Mouse (Mus musculus) right cerebral cortex, adult 18-20 months (tissue): ENCODE data around the gene Zfp131.

Source experiments
- DNase-seq: peaks from one replicate; pipeline ENCODE4 v3.0.0; 2022; ENCODE audit warnings: mixed read lengths

Gene Zfp131

DNA sequence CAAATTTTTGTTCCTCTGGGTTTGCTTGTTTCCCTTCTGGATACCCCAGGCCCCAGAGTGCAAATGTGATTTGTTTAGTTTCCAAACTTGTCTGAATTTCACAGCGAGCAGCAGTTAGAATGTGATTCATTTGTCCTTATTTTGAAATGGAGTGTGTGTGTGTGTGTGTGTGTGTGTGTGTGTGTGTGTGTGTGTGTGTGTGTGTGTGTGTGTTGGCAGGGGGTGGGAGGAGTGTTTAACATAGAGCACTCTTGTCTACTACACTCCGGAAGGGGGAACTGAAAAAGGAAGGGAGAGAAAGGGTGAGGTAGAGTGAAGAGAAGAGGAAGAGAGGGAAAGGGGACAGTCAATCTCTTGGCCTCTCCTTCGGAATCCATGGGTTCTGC is 36.1 kb downstream of the Zfp131 start:
- peak; percentile 40 for DNase-seq

DNA sequence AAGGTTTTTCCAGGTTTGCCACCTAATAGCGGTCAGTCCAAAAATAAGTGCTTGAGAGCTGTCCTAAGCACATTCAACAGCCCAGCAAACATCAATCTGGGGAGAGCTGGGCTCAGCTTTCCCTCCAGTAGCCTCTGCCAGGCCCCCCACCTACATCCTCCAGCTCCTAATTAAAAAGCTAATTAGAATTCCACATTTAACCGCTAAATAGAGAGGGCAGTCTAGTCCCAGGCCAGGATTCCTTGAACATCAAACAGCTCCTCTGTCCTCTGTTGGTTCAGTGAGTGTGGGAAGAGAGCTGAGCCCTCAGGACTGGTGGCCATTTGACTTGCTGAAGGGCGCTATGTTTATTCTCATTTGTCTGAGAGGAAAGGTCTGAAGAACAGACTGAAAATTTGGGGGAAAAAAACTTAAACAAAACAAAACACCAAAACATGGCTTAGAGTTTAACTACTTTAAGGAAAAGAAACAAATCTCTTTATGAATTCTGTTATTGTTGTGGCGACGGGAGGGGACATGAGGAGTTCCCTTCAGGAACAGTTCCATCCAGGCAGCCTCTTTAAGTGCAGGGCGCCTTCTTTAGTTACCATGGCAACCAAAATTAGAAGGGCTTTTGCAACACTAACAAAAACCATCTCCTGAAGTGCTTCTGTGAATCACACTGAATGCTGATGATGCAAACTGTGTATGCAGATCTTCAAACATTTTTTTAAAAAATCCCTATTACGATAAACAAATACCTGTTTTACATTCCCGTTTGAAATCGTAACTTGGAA is 36.6 kb downstream of the Zfp131 start:
- DNase-seq = peak; percentile 46

DNA sequence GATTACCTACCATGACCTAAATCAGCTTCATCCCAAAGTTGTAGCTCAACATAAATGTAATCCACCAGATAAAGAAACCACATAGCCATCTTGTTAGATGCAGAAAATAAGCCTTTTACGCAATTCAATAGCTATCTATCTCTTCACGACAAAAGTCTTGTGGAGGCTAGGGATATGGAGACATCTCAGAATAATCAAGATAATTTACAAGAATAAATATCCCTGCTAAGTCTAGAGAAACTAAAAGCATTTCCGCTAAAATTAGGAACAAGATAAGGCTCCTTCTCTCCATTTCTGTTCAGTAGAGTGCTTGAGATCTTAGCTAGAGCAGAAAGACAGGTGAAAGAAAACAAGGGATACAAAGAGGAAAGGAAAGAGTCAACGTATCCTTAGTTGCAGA is 43.8 kb downstream of the Zfp131 start:
- no peak for DNase-seq

DNA sequence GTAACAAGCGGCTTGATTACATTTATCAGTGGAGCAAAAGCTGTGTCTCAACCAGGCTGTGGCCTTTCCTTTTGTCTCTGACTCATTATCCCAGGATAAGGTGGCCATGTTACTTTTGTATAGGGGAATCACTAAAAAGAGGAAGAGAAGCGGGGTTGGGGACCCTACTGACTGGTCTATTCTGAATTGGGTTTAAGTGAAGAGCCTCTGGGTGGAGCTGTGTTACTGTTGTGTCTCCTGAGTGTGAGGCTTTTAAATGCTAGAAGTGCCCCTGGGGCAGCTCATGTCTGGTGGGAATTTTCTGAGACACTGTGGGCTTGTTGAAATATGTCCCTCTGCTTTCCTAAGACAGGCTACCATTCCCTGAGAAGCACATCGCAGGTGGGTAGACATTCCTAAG is 47.2 kb downstream of the Zfp131 start:
- no peak for DNase-seq

DNA sequence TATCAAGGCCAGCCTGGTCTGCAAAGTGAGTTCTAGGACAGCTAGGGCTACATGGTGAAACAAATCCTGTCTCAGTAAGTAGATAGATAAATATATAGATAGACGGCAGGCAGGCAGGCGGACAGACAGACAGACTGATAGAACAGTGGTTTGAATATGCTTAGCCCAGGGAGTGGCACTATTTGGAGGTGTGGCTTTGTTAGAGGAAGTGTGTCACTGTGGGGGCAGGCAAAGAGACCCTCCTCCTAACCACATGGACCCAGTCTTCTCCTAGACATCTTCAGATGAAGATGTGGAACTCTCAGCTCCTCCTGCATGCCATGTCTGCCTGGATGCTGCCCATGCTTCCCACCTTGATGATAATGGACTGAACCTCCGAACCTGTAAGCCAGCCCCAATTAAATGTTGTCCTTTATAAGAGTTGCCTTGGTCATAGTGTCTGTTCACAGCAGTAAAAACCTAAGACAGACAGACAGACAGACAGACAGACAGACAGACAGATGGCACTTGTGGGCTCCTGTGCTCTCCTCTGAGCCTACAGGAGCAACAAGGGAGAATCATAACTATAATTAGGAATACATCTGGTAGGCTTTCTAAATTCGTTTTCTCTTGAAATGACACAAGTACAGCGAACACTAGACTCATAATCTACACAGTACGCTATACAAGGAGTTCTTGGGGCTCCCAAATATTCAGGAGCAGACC is 47.8 kb downstream of the Zfp131 start:
- no peak for DNase-seq

DNA sequence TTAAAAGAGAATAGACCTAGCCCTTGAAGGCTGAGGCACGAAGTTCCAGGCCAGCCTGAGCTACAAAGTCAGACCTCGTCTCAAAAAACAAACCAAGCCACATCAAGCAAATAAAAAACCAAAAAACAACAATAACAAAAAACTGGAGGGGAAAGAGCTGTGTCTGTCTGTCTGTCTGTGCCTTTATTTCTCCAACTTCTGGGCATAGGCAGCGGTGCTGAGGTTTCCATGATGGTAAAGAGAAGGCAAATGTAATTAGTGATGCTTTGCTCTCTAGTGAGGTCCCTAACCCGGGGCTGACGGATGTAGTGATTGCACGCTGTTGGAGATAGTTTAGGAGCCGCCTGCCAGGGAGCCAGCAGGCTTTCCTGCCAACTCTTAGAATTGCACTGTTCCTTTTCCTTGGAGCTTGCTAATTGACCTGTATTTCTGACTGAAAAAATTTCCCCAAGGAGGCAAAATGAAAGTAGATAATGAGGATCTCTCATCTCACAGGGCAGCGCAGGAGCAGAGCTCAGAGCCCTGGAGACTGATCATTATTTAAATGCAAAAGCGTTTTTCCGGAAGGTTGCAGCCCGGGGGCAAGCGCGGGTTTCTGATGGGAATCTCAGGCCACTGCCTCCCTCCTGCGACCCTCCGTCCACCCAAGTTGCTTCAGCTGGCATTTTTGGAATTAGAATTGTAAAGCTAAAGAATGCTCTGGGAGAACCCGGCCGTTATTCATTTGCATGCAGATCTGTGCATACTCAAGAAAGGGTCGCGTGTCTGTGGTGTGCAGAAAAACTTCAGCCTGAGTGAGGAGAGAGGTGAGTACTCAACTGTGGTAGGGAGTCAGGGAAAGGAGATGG is 49.1 kb downstream of the Zfp131 start:
- DNase-seq = peak; percentile 19

- no peak for DNase-seq
These were observed 59.2 kb downstream of the Zfp131 start for GRCm38 (mm10) chr13:119731448-119731847.

DNA sequence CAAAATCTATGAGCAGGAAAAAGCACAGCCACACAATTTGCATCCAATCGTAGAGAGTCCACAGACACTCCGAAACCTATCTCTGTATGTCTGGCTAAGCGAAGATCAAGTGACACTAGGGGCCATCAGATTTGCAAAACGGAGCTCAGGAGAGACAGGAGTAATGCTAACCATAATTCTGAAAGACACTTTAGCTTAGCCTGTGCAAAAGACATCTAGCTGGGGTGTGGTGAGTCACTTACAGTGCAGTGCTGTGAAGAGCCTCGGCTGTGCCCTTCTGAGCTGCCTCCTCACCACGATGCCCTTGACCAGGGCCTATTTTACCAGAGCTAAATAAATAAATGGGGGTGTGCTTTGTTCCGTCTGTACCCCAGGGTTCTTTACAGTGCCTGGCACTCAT is 61.3 kb downstream of the Zfp131 start:
- no peak for DNase-seq

DNA sequence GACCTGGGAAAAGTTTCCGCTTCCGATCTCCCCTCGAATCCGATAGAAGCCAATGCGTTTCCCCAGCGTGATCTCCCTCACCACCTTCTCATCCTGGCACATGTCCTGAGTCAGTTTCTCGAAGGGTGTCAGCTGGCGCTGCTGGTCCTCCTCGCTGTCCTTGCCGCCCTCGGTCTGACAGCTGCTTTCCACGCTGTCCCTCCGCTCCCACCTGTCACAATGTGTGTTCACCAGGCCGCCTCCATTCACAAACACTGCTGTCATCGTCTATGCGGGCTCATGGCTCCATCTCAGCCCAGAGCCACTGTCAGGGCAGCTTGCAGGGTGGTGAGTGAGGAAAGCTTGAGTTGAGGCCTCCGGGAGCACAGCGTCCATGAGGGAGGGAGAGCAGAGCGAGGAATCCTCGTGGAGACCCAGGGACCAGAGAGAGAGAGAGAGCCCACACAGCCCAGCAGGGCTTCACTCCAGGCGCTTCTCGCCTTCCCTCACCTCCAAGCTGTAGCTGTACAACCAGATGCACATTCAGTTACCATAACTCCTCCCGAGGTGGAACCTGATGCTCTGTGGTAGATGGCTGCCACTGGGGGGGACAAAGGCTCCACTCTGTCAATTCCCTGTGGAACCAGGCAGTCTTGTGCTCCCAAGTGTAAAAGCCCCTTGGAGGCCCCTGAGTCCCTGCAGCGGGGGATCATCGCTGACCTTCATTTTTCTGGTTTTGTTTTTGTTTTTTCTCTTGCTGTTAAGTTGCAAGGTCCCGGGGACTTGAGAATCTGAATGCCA is 62.9 kb downstream of the Zfp131 start:
- DNase-seq = peak; percentile 71

- DNase-seq = no peak
These were observed 66.1 kb downstream of the Zfp131 start for GRCm38 (mm10) chr13:119724541-119724940.

DNA sequence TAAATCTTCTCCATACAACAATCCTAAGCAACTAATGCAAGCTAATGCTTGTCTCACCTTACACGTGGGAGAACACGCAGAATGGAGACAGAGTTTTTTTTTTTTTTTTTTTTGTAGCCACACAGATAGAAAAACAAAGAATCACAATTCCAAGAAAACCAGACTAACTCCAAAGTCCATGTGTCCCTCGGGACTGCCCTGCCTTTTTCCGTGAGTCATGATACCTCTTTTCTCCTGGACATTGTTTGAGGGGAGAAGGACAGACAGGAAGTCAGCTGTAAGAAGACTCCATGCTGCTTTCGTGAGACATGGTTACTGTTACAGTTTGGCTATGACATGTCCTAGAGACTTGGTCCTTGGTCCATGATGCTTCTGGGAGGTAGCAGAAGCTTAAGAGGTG is 67.3 kb downstream of the Zfp131 start:
- DNase-seq = no peak

DNA sequence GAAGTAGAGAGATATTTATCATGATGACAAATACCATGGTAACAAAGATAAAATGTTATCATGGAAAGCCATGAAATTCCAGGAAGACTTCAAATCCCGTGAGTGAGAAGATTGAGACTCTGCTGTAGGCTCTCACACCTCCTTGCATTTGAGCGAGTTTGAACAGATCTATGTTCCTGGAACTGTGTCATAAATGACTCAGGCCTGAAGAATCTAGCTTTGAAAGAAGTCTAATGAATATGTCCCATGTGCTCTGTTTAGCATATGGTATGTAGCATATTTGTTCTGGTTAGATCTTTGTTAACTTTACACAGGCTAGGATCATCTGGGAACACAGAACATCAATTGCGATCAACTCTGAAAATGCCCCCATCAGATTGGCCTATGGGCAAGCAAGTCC is 68.2 kb downstream of the Zfp131 start:
- no peak for DNase-seq

DNA sequence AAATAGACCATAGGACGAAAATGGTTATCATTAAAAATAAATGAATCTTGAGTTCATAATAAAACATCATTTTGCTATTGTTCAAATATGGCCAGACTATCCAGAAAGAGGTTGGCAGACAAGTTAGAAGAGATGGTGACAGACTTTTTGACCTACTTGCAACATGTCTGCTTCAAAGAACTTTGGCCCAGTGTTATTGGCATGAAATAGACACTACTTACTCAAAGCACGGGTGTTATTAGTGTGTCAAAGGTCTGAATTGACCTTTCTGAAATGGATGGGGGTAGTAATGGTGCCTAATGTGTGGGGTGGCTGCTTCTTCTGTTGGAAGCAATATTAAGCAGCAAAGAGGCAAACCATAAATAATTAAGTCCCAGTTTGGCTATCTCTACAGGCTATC is 74.6 kb downstream of the Zfp131 start:
- DNase-seq = no peak
